Mouse (Mus musculus) hindbrain, embryonic 10.5 days (tissue): ENCODE measurements at regions not wholly inside any gene's neighbourhood (a gene's known extent, or its start where the extent isn't known, plus 50 kb on each side); places are given as distances from the start of the nearest gene placed in this dataset.

Experiments
- DNase-seq: peaks from one replicate; pipeline ENCODE4 v3.0.0-alpha.2; 2017; ENCODE audit warnings: low spot score
- H3K27ac ChIP-seq: fragments of 300-500 bp; sonication (generic); 2 replicates; pipeline ENCODE4 v1.5.1; 2016; ENCODE audit warnings: mild to moderate bottlenecking, moderate library complexity
- H3K27me3 ChIP-seq: fragments of 300-500 bp; sonication (generic); 2 replicates; pipeline ENCODE4 v1.6.1; 2016; ENCODE audit warnings: mild to moderate bottlenecking; ENCODE audit not compliant: poor library complexity, insufficient read depth, severe bottlenecking
- H3K36me3 ChIP-seq: fragments of 300-500 bp; sonication (generic); 2 replicates; pipeline ENCODE4 v1.6.1; 2016; ENCODE audit warnings: mild to moderate bottlenecking, moderate library complexity
- H3K4me1 ChIP-seq: fragments of 300-500 bp; sonication (generic); replicated peaks from 2 replicates; pipeline ENCODE4 v1.6.1; 2016; ENCODE audit warnings: mild to moderate bottlenecking
- H3K4me3 ChIP-seq: fragments of 300-500 bp; sonication (generic); 2 replicates; pipeline ENCODE4 v1.5.1; 2016; ENCODE audit warnings: mild to moderate bottlenecking, moderate library complexity
- H3K9me3 ChIP-seq: fragments of 300-500 bp; sonication (generic); 2 replicates; pipeline ENCODE4 v1.6.1; 2016; ENCODE audit warnings: mild to moderate bottlenecking, moderate library complexity
- WGBS: fragments of 180-500 bp; shearing (Covaris S2); methylation state at CpG from one replicate; pipeline ENCODE4 v1.1.7; 2016; 5-methylcytosine and 5-hydroxymethylcytosine counted together

GRCm38 (mm10) chr13:56369600-56369999, 56.8 kb upstream of the Gm3045 start:
- no peaks in the 10 kb centered on the region for H3K36me3 ChIP-seq
- 83% methylated on average over 2 of the region's 2 CpGs for WGBS
- no peak overlapping the region for H3K4me3 ChIP-seq
- H3K9me3 ChIP-seq = no peaks in the 10 kb centered on the region
- 0 out of 2 replicates have a peak, but pooled peaks cover 2% of the 10 kb centered on the region for H3K27me3 ChIP-seq
- H3K27ac ChIP-seq = no peak overlapping the region
- no peak for DNase-seq
- 0 out of 2 replicates have a peak, but pooled peaks cover 15% of the 10 kb centered on the region for H3K4me1 ChIP-seq

DNA sequence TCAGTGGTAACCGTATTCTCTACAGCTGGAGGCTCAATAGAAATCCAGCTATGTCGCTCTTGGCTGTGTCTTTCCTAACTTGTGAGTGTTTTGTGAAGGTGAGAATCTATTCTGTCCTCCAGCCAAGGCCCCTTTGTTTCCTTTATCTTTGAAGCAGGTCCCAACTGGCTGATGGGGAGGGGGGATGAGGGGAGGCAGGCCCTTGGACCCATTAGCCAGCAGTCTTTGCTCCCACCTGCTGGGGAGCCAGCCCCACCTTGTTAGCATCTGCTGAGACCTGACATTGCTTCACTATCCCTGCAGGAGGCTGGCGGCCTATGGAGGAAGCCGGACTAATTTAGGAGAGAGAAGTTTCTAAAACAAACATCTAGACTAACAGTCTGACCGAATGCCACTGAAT, 55.0 kb upstream of the Gm3045 start:
- Histone ChIP-seq H3K27me3 (0 out of 2 replicates have a peak, but pooled peaks cover 2% of the 10 kb centered on the region), H3K4me3 (no peak overlapping the region), H3K27ac (no peak overlapping the region), H3K9me3 (no peaks in the 10 kb centered on the region), H3K4me1 (0 out of 2 replicates have a peak, but pooled peaks cover 15% of the 10 kb centered on the region), H3K36me3 (no peaks in the 10 kb centered on the region)
- WGBS = 28% methylated on average over 5 of the region's 5 CpGs
- DNase-seq = no peak

DNA sequence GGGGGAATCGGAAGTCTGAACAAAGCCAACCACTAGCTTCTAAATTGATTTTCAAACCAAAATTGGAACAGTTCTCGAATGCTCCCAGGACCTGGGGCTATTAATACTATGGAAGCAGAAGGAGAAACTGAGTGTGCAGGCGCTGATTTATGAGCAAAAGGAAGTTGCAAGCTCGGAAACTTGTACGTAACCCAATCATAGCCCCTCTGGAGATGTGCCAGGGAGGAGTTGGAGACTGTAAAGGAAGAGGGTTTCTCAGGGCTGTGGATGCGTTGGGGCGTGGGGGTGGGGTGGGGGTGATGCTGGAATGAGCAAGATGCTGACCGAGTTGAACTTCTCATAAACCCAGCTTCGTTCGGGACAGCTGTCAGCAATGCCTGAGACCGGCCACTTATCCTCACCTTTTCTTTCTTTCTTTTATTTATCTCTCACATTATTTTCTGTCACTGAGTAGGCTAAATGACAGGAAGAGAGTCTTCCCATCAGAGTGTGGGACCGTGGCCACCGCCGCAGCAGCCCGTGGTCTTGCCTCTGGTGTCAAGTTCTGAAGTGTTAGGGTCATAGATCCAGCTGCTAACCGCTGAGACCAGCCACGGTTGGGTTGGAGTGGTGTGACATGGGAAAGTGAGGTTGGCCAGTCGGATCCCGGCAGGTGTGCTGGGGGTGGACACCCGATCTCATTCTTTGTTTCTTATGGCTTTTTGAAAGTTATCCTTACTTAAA, 54.2 kb upstream of the Gm3045 start:
- WGBS = 78% methylated on average over 20 of the region's 20 CpGs
- H3K36me3 ChIP-seq = no peaks in the 10 kb centered on the region
- no peak for DNase-seq
- no peaks in the 10 kb centered on the region for H3K9me3 ChIP-seq
- no peak overlapping the region for H3K27ac ChIP-seq
- H3K4me3 ChIP-seq = no peak overlapping the region
- H3K4me1 ChIP-seq = 0 out of 2 replicates have a peak, but pooled peaks cover 15% of the 10 kb centered on the region
- H3K27me3 ChIP-seq = 0 out of 2 replicates have a peak, but pooled peaks cover 2% of the 10 kb centered on the region

DNA sequence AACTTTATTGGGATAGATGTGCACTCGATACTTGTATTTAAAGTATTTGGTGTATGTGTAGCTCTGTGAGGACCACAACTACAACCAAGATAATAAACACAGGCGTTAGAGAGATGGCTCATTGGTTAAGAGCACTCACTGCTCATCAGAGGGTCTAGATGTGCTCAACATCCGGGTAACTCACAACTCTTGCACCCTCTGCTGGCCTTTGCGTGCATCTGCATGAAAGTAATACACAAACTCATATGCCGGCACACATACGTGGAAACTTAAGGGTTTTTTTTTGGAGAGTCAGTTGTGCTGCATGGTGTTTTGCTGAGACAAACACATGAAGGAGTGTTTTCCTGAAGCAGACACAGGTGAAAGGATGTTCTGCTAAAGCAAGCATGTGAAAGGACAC, 53.7 kb upstream of the Gm3045 start:
- Histone ChIP-seq H3K27ac (no peak overlapping the region), H3K9me3 (no peaks in the 10 kb centered on the region), H3K4me3 (no peak overlapping the region), H3K27me3 (0 out of 2 replicates have a peak, but pooled peaks cover 2% of the 10 kb centered on the region), H3K36me3 (no peaks in the 10 kb centered on the region), H3K4me1 (0 out of 2 replicates have a peak, but pooled peaks cover 15% of the 10 kb centered on the region)
- no peak for DNase-seq
- WGBS = 79% methylated on average over 6 of the region's 6 CpGs
